Mouse (Mus musculus): ENCODE measurements around the gene Ppil1.

GRCm38 (mm10) chr17:29251608-29252390 lies 12.2 kb downstream of the Ppil1 start:
- TF ChIP-seq CTCF (IDR thresholded peaks at IDR 0.05; ENCODE audit: low read depth, low read length) (no peak), POLR2A (IDR thresholded peaks at IDR 0.05; ENCODE audit: borderline replicate concordance, low read depth, low read length) (no peak)
